Mouse (Mus musculus) stomach, postnatal 0 days (tissue): ENCODE measurements around the gene Cox7a2l.

Experiments
- CTCF ChIP-seq: IDR thresholded peaks from 2 replicates; pipeline ENCODE4 v1.5.1; 2016; ENCODE audit warnings: antibody characterized with exemption, low read depth, mild to moderate bottlenecking, moderate library complexity
- EP300 ChIP-seq: optimal IDR thresholded peaks from 2 replicates; pipeline ENCODE3; 2016; ENCODE audit warnings: antibody characterized with exemption

DNA sequence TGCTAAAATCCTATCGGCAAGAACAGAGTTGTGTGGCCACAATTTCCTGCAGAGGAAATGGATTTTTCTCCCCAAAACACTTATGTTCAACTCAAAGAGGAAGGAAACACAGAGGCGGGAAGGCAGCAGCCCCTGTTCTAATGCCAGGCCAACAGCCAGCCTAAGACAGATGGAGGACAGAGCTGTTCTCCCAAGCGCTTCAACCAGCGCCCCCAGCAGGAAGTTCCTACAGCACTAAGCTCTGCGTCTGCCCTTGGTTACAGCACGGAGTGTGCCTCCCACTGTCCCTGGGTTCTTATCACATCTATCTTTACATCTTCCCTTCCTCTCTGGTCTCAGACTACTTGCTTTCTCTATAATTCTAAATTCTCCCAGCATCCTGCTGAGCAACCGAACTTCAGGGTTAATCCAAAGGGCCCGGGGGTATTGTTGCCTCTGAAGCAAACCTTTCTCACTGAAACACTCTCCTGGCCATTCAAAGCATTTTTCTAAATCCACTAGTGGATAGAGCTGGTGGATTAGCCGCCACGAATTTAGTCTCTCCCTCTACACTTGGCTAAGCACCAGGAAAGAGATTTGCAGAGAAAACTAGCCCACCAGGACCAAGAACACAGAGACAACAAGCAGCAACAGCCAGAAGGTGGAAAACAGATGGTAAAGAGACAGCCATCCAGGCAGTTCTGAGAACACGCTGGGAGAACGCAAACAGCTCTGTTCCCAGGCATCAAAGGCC, 31.5 kb upstream of the Cox7a2l start:
- no peak for TF ChIP-seq EP300
- peak; percentile 36 for TF ChIP-seq CTCF
